Mouse (Mus musculus) liver, embryonic 14.5 days (tissue): ENCODE data around the gene Hlf. TPM values are rescaled to one million over a fixed set of nuclear protein-coding genes. Genes with fewer than 3 reads are reported as not detected.

ENCODE experiments used
- ATAC-seq: fragments of 200-750 bp; cut with Nextera tagmentation; 2 replicates; pipeline ENCODE4 v1.8.0; 2017; ENCODE audit warnings: moderate number of reproducible peaks, mild to moderate bottlenecking, moderate library complexity; ENCODE audit not compliant: insufficient read depth
- DNase-seq, 3 experiments: peaks; one replicate each; pipeline ENCODE4 v3.0.0-alpha.2; 2012 to 2013; ENCODE audit warnings: low read depth in 3 of 3, low spot score in 3 of 3
- H3K27ac ChIP-seq: fragments of 300-500 bp; sonication (generic); 2 replicates; pipeline ENCODE4 v1.5.1; 2014; ENCODE audit warnings: moderate library complexity, mild to moderate bottlenecking, control low read depth, inconsistent platforms
- H3K27me3 ChIP-seq: fragments of 300-500 bp; sonication (generic); 2 replicates; pipeline ENCODE4 v1.6.1; 2014; ENCODE audit warnings: mild to moderate bottlenecking, low read length, moderate library complexity; ENCODE audit not compliant: control insufficient read depth, insufficient read depth
- H3K36me3 ChIP-seq: fragments of 300-500 bp; sonication (generic); replicated peaks from 2 replicates; pipeline ENCODE4 v1.6.1; 2014; ENCODE audit warnings: low read depth; ENCODE audit not compliant: control insufficient read depth, insufficient read depth
- H3K4me1 ChIP-seq, 2 experiments: fragments of 200-500 bp in 1 of 2; fragments of 300-500 bp in 1 of 2; sonication (generic) in 1 of 2; replicated peaks; 2 replicates each; pipeline ENCODE4 v1.6.1; 2012 to 2014; ENCODE audit warnings: antibody characterized with exemption in 1 of 2, inconsistent platforms in 1 of 2, low read length in 1 of 2; ENCODE audit not compliant: control insufficient read depth in 2 of 2, insufficient read depth in 2 of 2
- H3K4me2 ChIP-seq: fragments of 300-500 bp; sonication (generic); 2 replicates; pipeline ENCODE4 v1.6.1; 2014; ENCODE audit warnings: low read depth, mild to moderate bottlenecking, control low read depth, moderate library complexity
- H3K4me3 ChIP-seq, 2 experiments: fragments of 200-500 bp in 1 of 2; fragments of 300-500 bp in 1 of 2; sonication (generic) in 1 of 2; 2 replicates each; pipeline ENCODE4 v1.5.1; 2012 to 2014; ENCODE audit warnings: low read depth in 2 of 2, low read length in 2 of 2, mild to moderate bottlenecking in 2 of 2, control low read depth in 1 of 2, inconsistent platforms in 1 of 2, moderate library complexity in 1 of 2; ENCODE audit not compliant: insufficient read depth in 1 of 2
- H3K9ac ChIP-seq: fragments of 300-500 bp; sonication (generic); replicated peaks from 2 replicates; pipeline ENCODE4 v1.6.1; 2014; ENCODE audit warnings: mild to moderate bottlenecking, control low read depth, moderate library complexity
- H3K9me3 ChIP-seq: fragments of 300-500 bp; sonication (generic); 2 replicates; pipeline ENCODE4 v1.6.1; 2016; ENCODE audit warnings: low read length, mixed read lengths; ENCODE audit not compliant: control insufficient read depth
- CTCF ChIP-seq: IDR thresholded peaks from 2 replicates; pipeline ENCODE4 v1.5.1; 2016; ENCODE audit warnings: antibody characterized with exemption, low read depth, control low read depth
- EP300 ChIP-seq: IDR thresholded peaks from 2 replicates; pipeline ENCODE4 v1.6.1; 2016; ENCODE audit warnings: antibody characterized with exemption, low read depth
- WGBS: fragments of 180-500 bp; shearing (Covaris S2); extraction: QIAGEN DNeasy Blood & Tissue Kit; methylation state at CpG from one replicate; pipeline ENCODE4 v1.1.7; 2014; ENCODE audit not compliant: insufficient replicate concordance; 5-methylcytosine and 5-hydroxymethylcytosine counted together
- polyA plus RNA-seq, 2 experiments: library from polyadenylated mRNA; depleted of rRNA in 1 of 2; stranded (reverse) in 1 of 2; unstranded in 1 of 2; fragments of >200 nt; fragmentation: Nextera tagmentation in 1 of 2; extraction: Ambion mirVana in 1 of 2; gene quantifications; 2 replicates each; pipeline versions ENCODE4 v1.2.1 to v1.2.3; 2012 to 2014

Gene Hlf
- polyA plus RNA-seq, 2 experiments, result 2.7 to 3.7 TPM

- Histone ChIP-seq H3K4me2 (no peak overlapping the region), H3K4me3 (no peak overlapping the region), H3K27me3 (no peaks in the 10 kb centered on the region), H3K4me1 (no peaks in the 10 kb centered on the region), H3K36me3 (no peaks in the 10 kb centered on the region), H3K9me3 (no peaks in the 10 kb centered on the region), H3K27ac (no peak overlapping the region), H3K9ac (no peak overlapping the region)
- DNase-seq, result no peak
- ATAC-seq, result no peak
- 37% methylated on average over 6 of the region's 6 CpGs for WGBS
- TF ChIP-seq CTCF (no peak), EP300 (no peak)
Observed at GRCm38 (mm10) chr11:90286550-90287154, 104.0 kb downstream of the Hlf start.

Other genes with a start within 250 kb of the Hlf start
- gene Gm45716, start 203.2 kb downstream of the Hlf start, polyA plus RNA-seq (2012; rRNA removed), result 0.49 and 0.95 TPM in 2 replicates
- gene Gm45716, start 203.2 kb downstream of the Hlf start, polyA plus RNA-seq (2014; fragmentation: Nextera tagmentation; extraction: Ambion mirVana), result 2.6 and 2.8 TPM in 2 replicates
- gene Mmd, start 141.4 kb downstream of the Hlf start, polyA plus RNA-seq (2012; rRNA removed), result 5.0 TPM in 2 replicates
- gene Mmd, start 141.4 kb downstream of the Hlf start, polyA plus RNA-seq (2014; fragmentation: Nextera tagmentation; extraction: Ambion mirVana), result 5.0 and 6.7 TPM in 2 replicates
- gene Stxbp4, start 247.2 kb upstream of the Hlf start, polyA plus RNA-seq (2012; rRNA removed), result 2.1 and 2.6 TPM in 2 replicates
- gene Stxbp4, start 247.2 kb upstream of the Hlf start, polyA plus RNA-seq (2014; fragmentation: Nextera tagmentation; extraction: Ambion mirVana), result 4.8 and 6.2 TPM in 2 replicates
- gene Cox11, start 247.3 kb upstream of the Hlf start, polyA plus RNA-seq (2012; rRNA removed), result 16.3 and 17.4 TPM in 2 replicates
- gene Cox11, start 247.3 kb upstream of the Hlf start, polyA plus RNA-seq (2014; fragmentation: Nextera tagmentation; extraction: Ambion mirVana), result 16.0 and 17.3 TPM in 2 replicates